In genomic region chr7:101673497-101673896, GRCm38 (mm10) we compare ENCODE assay signal across 11 mouse cellular contexts. TPM values are rescaled to one million over a fixed set of nuclear protein-coding genes. Genes with fewer than 3 reads are reported as not detected.
A peak's percentile ranks its signal among the peaks of the same experiment; 100 is the strongest.
DNase-seq lines count a peak whose midpoint lies in the region; TF ChIP-seq lines count a peak whose summit lies in the region.
"Had no signal": no experiment of that assay in that cellular context is flagged by ENCODE, and none has a peak within 500 bp of the region (broad histone marks: within the 10 kb centered on the region; RNA-seq: fewer than 3 reads in every experiment).

No protein-coding gene starts in this region.

- intact Hi-C loops in gastrocnemius, adult 2 months (cut with DNase I), result no loop called here

- no peak for TF ChIP-seq CTCF in gastrocnemius, adult 2 months (IDR thresholded peaks at IDR 0.05)
- no peak for TF ChIP-seq CTCF in lung, adult 2 months (IDR thresholded peaks at IDR 0.05; ENCODE audit: insufficient read depth, low read length)

- H3K4me1 ChIP-seq in lung, adult 2 months (ENCODE audit: control insufficient read depth, insufficient read depth, low read length), result peaks cover 9% of the 10 kb centered on the region
- H3K4me1 ChIP-seq: limb, embryonic 15.5 days had no signal

- peak overlapping the region; percentile 87 for H3K27ac ChIP-seq in gastrocnemius, adult 2 months
- H3K27ac ChIP-seq: limb, embryonic 15.5 days; neural tube, embryonic 12.5 days; stomach, embryonic 15.5 days had no signal

- peak; percentile 73 for DNase-seq in gastrocnemius, adult 2 months
- no peak for DNase-seq in gastrocnemius, postnatal 4 days (ENCODE audit: low spot score in 2 of 2)
- peak; percentile 58 for DNase-seq in CD4-positive, CD25-positive, alpha-beta regulatory T cell, adult 2 months (ENCODE audit: low read depth, low spot score)
- peak; percentile 27 to 38 for DNase-seq in cerebellum, postnatal 25 days
- DNase-seq in lung, adult 2 months, result peak; percentile 44
- no peak for DNase-seq in liver
- DNase-seq in left cerebral cortex, adult 9 months (ENCODE audit: low spot score in 2 of 2), result no peak
- no peak for DNase-seq in frontal cortex, adult 2 months (ENCODE audit: extremely low spot score in 1 of 2, low spot score in 1 of 2)

- WGBS in lung, adult 2 months, result 14% methylated on average over 2 of the region's 2 CpGs

- TF ChIP-seq POLR2A in lung, adult 2 months (IDR thresholded peaks at IDR 0.05; ENCODE audit: borderline replicate concordance, extremely low read depth, low read depth, low read length), result no peak

- no peak overlapping the region for H3K4me3 ChIP-seq in gastrocnemius, adult 2 months
- H3K4me3 ChIP-seq in lung, adult 2 months (replicated peaks; ENCODE audit: extremely low read depth, low read depth, low read length), result no peak overlapping the region
- H3K4me3 ChIP-seq: limb, embryonic 15.5 days; neural tube, embryonic 12.5 days; stomach, embryonic 15.5 days had no signal

RNA-seq across cellular contexts. Expression of gene Clpb, which starts 10.1 kb away (rescaled TPM):
- 10 to 100 TPM; 50.0 to 71.3 TPM for total RNA-seq in gastrocnemius, adult 2 months (2021)
- total RNA-seq in gastrocnemius, postnatal 4 days (2021), result 10 to 100 TPM; 33.7 to 33.9 TPM
- 11.9 and 15.5 TPM in 2 replicates for polyA plus RNA-seq in lung, adult 2 months (2012; rRNA removed)
- polyA plus RNA-seq in frontal cortex, adult 2 months (2012; rRNA removed), result 36.3 and 45.7 TPM in 2 replicates

Comparison
In these comparisons a context has a peak if more than half of its experiments do, and no peak if none do; other contexts are left out.
1. DNase-seq: peak in gastrocnemius, adult 2 months (single experiment), CD4-positive, CD25-positive, alpha-beta regulatory T cell, adult 2 months (single experiment), cerebellum, postnatal 25 days (2 of 2) and lung, adult 2 months (single experiment); none in gastrocnemius, postnatal 4 days (0 of 2), liver (single experiment), left cerebral cortex, adult 9 months (0 of 2) and frontal cortex, adult 2 months (0 of 2).